Mouse (Mus musculus) limb, embryonic 11.5 days (tissue): ENCODE measurements at regions not wholly inside any gene's neighbourhood (a gene's known extent, or its start where the extent isn't known, plus 50 kb on each side); places are given as distances from the start of the nearest gene placed in this dataset.

Experiments used
- ATAC-seq: fragments of 200-750 bp; cut with Nextera tagmentation; 2 replicates; pipeline ENCODE4 v1.8.0; 2017; ENCODE audit warnings: low read depth; ENCODE audit not compliant: insufficient number of reproducible peaks, low FRiP score, low TSS enrichment
- DNase-seq: peaks from one replicate; pipeline ENCODE4 v3.0.0-alpha.2; 2015; ENCODE audit warnings: low spot score
- H3K27ac ChIP-seq: fragments of 300-500 bp; sonication (generic); replicated peaks from 2 replicates; pipeline ENCODE4 v1.5.1; 2014; ENCODE audit warnings: low read depth, mild to moderate bottlenecking, low read length
- H3K27me3 ChIP-seq: fragments of 300-500 bp; sonication (generic); 2 replicates; pipeline ENCODE4 v1.6.1; 2014; ENCODE audit warnings: mild to moderate bottlenecking, low read length, mixed read lengths; ENCODE audit not compliant: control insufficient read depth, insufficient read depth
- H3K36me3 ChIP-seq: fragments of 300-500 bp; sonication (generic); 2 replicates; pipeline ENCODE4 v1.6.1; 2014; ENCODE audit warnings: mild to moderate bottlenecking, low read length, moderate library complexity, mixed read lengths; ENCODE audit not compliant: control insufficient read depth, insufficient read depth
- H3K4me1 ChIP-seq: fragments of 300-500 bp; sonication (generic); 2 replicates; pipeline ENCODE4 v1.6.1; 2014; ENCODE audit warnings: low read length, mixed read lengths; ENCODE audit not compliant: control insufficient read depth, insufficient read depth
- H3K4me2 ChIP-seq: fragments of 300-500 bp; sonication (generic); 2 replicates; pipeline ENCODE4 v1.6.1; 2014; ENCODE audit warnings: low read depth, mild to moderate bottlenecking, moderate library complexity; ENCODE audit not compliant: severe bottlenecking
- H3K4me3 ChIP-seq: fragments of 300-500 bp; sonication (generic); 2 replicates; pipeline ENCODE4 v1.5.1; 2014; ENCODE audit warnings: low read depth, low read length
- H3K9ac ChIP-seq: fragments of 300-500 bp; sonication (generic); 2 replicates; pipeline ENCODE4 v1.6.1; 2014; ENCODE audit warnings: mild to moderate bottlenecking, low read length
- H3K9me3 ChIP-seq: fragments of 300-500 bp; sonication (generic); 2 replicates; pipeline ENCODE4 v1.6.1; 2016; ENCODE audit warnings: low read length; ENCODE audit not compliant: control insufficient read depth
- WGBS: fragments of 180-500 bp; shearing (Covaris S2); extraction: QIAGEN DNeasy Blood & Tissue Kit; methylation state at CpG from one replicate; pipeline ENCODE4 v1.1.7; 2014; 5-methylcytosine and 5-hydroxymethylcytosine counted together

GRCm38 (mm10) chr17:4331650-4332049 lies 635.6 kb upstream of the Nox3 start:
- Histone ChIP-seq H3K9ac (no peak overlapping the region), H3K27ac (no peak overlapping the region), H3K27me3 (no peaks in the 10 kb centered on the region), H3K4me3 (no peak overlapping the region), H3K36me3 (no peaks in the 10 kb centered on the region), H3K4me1 (no peaks in the 10 kb centered on the region), H3K4me2 (no peak overlapping the region), H3K9me3 (no peaks in the 10 kb centered on the region)
- DNase-seq (peak; percentile 28), ATAC-seq (no peak)
- 46% methylated on average over 9 of the region's 9 CpGs for WGBS

DNA sequence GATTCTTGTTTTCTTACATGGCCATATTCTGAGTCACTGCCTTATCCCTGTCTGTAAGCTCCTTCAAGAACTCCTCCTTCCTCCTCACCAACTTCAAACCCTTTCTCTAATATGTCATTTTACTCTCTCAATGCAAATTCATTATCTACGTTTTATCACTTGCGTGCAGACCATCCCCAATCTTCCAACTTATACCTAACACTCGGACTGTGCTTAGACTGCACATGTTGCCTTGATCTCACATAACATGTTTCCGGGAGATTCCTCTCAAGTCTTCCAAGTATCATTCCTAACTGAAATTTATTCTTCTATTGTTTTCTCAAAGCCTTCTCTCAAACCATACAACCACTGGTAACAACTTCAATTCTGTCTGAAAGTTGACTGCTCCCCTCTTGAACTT lies 637.0 kb upstream of the Nox3 start:
- Histone ChIP-seq H3K4me3 (no peak overlapping the region), H3K36me3 (no peaks in the 10 kb centered on the region), H3K4me2 (no peak overlapping the region), H3K27me3 (no peaks in the 10 kb centered on the region), H3K4me1 (no peaks in the 10 kb centered on the region), H3K27ac (no peak overlapping the region), H3K9ac (no peak overlapping the region), H3K9me3 (no peaks in the 10 kb centered on the region)
- 92% methylated on average over 4 of the region's 4 CpGs for WGBS
- ATAC-seq (no peak), DNase-seq (no peak)

- H3K27me3 ChIP-seq, result no peaks in the 10 kb centered on the region
- no peak overlapping the region for H3K4me3 ChIP-seq
- no peaks in the 10 kb centered on the region for H3K9me3 ChIP-seq
- H3K4me2 ChIP-seq, result no peak overlapping the region
- no peak overlapping the region for H3K9ac ChIP-seq
- H3K27ac ChIP-seq, result no peak overlapping the region
- no peaks in the 10 kb centered on the region for H3K4me1 ChIP-seq
- WGBS, result 80% methylated on average over 1 of the region's 1 CpGs
- H3K36me3 ChIP-seq, result no peaks in the 10 kb centered on the region
- no peak for ATAC-seq
- DNase-seq, result no peak
Observed at GRCm38 (mm10) chr17:4353018-4353417, 641.1 kb upstream of the Arid1b start.

- ATAC-seq (no peak), DNase-seq (no peak)
- H3K4me2 ChIP-seq, result no peak overlapping the region
- H3K4me3 ChIP-seq, result no peak overlapping the region
- H3K4me1 ChIP-seq, result no peaks in the 10 kb centered on the region
- H3K9ac ChIP-seq, result no peak overlapping the region
- 91% methylated on average over 5 of the region's 5 CpGs for WGBS
- no peaks in the 10 kb centered on the region for H3K9me3 ChIP-seq
- no peaks in the 10 kb centered on the region for H3K36me3 ChIP-seq
- no peak overlapping the region for H3K27ac ChIP-seq
- no peaks in the 10 kb centered on the region for H3K27me3 ChIP-seq
Observed at GRCm38 (mm10) chr17:4355506-4356218, 638.5 kb upstream of the Arid1b start.

- Histone ChIP-seq H3K4me3 (no peak overlapping the region), H3K9ac (no peak overlapping the region), H3K27me3 (no peaks in the 10 kb centered on the region), H3K27ac (no peak overlapping the region), H3K4me1 (no peaks in the 10 kb centered on the region), H3K4me2 (no peak overlapping the region), H3K36me3 (no peaks in the 10 kb centered on the region), H3K9me3 (no peaks in the 10 kb centered on the region)
- WGBS, result 58% methylated on average over 4 of the region's 4 CpGs
- DNase-seq, result no peak
- ATAC-seq, result no peak
Observed at GRCm38 (mm10) chr17:4360413-4361320, 633.5 kb upstream of the Arid1b start.

DNA sequence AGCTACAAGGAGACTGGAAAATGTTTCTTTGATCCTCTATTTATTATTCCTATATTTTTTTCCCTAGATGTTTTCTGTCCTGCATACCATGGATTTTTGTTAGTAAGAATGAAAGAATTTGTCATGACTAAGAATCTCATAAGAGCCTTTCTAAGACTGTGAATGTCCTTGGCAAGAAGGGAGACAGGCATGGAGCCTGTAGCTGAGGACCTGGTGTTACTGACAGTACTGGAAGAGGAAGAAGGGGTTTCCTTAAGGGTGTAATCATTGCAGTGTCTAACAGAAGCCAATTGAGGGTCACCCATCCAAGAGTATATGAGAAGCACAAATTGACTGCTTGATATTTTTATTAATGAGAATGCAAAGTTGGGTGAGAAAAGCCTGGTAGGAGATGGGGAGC lies 628.3 kb upstream of the Arid1b start:
- H3K9ac ChIP-seq, result no peak overlapping the region

DNA sequence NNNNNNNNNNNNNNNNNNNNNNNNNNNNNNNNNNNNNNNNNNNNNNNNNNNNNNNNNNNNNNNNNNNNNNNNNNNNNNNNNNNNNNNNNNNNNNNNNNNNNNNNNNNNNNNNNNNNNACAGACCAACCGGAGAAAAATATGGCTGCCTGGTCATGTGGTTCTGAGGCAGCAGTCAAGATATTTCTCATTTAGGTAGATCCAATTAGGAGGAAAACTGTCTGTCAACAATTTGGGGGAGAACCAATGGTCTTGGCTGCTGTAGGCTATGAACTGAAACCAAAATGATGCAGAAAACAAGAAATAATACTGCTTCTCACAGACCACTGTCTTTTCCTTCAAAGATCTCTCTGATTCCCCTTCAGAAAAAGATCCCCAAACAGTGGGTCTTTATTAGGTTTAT lies 613.7 kb upstream of the Arid1b start:
- ATAC-seq (no peak), DNase-seq (no peak)
- H3K4me3 ChIP-seq, result no peak overlapping the region
- WGBS, result 77% methylated on average over 1 of the region's 1 CpGs
- H3K27ac ChIP-seq, result no peak overlapping the region
- no peak overlapping the region for H3K4me2 ChIP-seq
- no peaks in the 10 kb centered on the region for H3K36me3 ChIP-seq
- H3K27me3 ChIP-seq, result no peaks in the 10 kb centered on the region
- no peaks in the 10 kb centered on the region for H3K4me1 ChIP-seq
- H3K9ac ChIP-seq, result no peak overlapping the region
- H3K9me3 ChIP-seq, result no peaks in the 10 kb centered on the region

More for the DNA sequence above, 628.3 kb upstream of the Arid1b start:
- DNase-seq (no peak), ATAC-seq (no peak)
- no peaks in the 10 kb centered on the region for H3K9me3 ChIP-seq
- no peak overlapping the region for H3K27ac ChIP-seq
- no peaks in the 10 kb centered on the region for H3K36me3 ChIP-seq
- H3K4me2 ChIP-seq, result no peak overlapping the region
- no peak overlapping the region for H3K4me3 ChIP-seq
- no peaks in the 10 kb centered on the region for H3K4me1 ChIP-seq
- no peaks in the 10 kb centered on the region for H3K27me3 ChIP-seq

DNA sequence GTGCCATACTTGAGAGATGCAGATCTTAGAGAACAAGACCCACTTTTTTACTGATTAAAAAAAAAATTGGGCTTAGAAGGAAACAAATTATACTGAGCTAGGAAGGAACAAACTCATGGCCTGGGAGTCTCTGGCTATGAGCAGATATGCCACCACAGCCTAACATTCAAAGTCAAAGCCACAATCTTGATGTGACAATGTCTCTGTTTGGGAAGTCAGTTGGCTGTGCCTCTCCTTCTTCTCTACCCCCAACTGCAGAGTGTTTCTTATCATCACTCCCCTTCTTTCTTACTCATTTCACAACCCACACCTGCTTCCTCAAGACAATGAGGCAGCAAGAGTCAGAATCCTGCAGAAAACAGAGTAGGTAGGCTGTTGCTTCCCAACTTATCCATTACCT lies 613.3 kb upstream of the Arid1b start:
- H3K9me3 ChIP-seq, result no peaks in the 10 kb centered on the region
- H3K27ac ChIP-seq, result no peak overlapping the region
- no peak overlapping the region for H3K9ac ChIP-seq
- no peak overlapping the region for H3K4me2 ChIP-seq
- H3K4me3 ChIP-seq, result no peak overlapping the region
- H3K27me3 ChIP-seq, result no peaks in the 10 kb centered on the region
- no peaks in the 10 kb centered on the region for H3K4me1 ChIP-seq
- DNase-seq (no peak), ATAC-seq (no peak)
- no peaks in the 10 kb centered on the region for H3K36me3 ChIP-seq
